Mouse (Mus musculus) midbrain, embryonic 12.5 days (tissue): Measurements from ENCODE around the gene Amd1. TPM values are rescaled to one million over a fixed set of nuclear protein-coding genes. Genes with fewer than 3 reads are reported as not detected.

Experiments used
- ATAC-seq: fragments of 200-750 bp; cut with Nextera tagmentation; 2 replicates; pipeline ENCODE4 v1.8.0; 2017; ENCODE audit warnings: low read depth, moderate TSS enrichment, moderate library complexity; ENCODE audit not compliant: low FRiP score
- H3K27ac ChIP-seq: fragments of 300-500 bp; sonication (generic); replicated peaks from 2 replicates; pipeline ENCODE4 v1.5.1; 2016; ENCODE audit warnings: mild to moderate bottlenecking
- H3K27me3 ChIP-seq: fragments of 300-500 bp; sonication (generic); 2 replicates; pipeline ENCODE4 v1.6.1; 2016; ENCODE audit warnings: mild to moderate bottlenecking
- H3K36me3 ChIP-seq: fragments of 300-500 bp; sonication (generic); 2 replicates; pipeline ENCODE4 v1.6.1; 2016
- H3K4me1 ChIP-seq: fragments of 300-500 bp; sonication (generic); 2 replicates; pipeline ENCODE4 v1.6.1; 2016
- H3K4me2 ChIP-seq: fragments of 300-500 bp; sonication (generic); replicated peaks from 2 replicates; pipeline ENCODE4 v1.6.1; 2016; ENCODE audit warnings: mild to moderate bottlenecking, moderate library complexity
- H3K4me3 ChIP-seq: fragments of 300-500 bp; sonication (generic); 2 replicates; pipeline ENCODE4 v1.5.1; 2016; ENCODE audit warnings: mild to moderate bottlenecking
- H3K9ac ChIP-seq: fragments of 300-500 bp; sonication (generic); replicated peaks from 2 replicates; pipeline ENCODE4 v1.6.1; 2016; ENCODE audit warnings: mild to moderate bottlenecking, moderate library complexity
- H3K9me3 ChIP-seq: fragments of 300-500 bp; sonication (generic); 2 replicates; pipeline ENCODE4 v1.6.1; 2016; ENCODE audit warnings: mild to moderate bottlenecking
- WGBS: fragments of 180-500 bp; shearing (Covaris S2); methylation state at CpG from one replicate; pipeline ENCODE4 v1.1.7; 2016; 5-methylcytosine and 5-hydroxymethylcytosine counted together
- polyA plus RNA-seq: library from polyadenylated mRNA; unstranded; fragments of >200 nt; fragmentation: Nextera tagmentation; extraction: Ambion mirVana; gene quantifications from 2 replicates; pipeline ENCODE4 v1.2.1, GENCODE M21; 2016

Amd1 gene
- 59.8 TPM in 2 replicates for polyA plus RNA-seq

DNA sequence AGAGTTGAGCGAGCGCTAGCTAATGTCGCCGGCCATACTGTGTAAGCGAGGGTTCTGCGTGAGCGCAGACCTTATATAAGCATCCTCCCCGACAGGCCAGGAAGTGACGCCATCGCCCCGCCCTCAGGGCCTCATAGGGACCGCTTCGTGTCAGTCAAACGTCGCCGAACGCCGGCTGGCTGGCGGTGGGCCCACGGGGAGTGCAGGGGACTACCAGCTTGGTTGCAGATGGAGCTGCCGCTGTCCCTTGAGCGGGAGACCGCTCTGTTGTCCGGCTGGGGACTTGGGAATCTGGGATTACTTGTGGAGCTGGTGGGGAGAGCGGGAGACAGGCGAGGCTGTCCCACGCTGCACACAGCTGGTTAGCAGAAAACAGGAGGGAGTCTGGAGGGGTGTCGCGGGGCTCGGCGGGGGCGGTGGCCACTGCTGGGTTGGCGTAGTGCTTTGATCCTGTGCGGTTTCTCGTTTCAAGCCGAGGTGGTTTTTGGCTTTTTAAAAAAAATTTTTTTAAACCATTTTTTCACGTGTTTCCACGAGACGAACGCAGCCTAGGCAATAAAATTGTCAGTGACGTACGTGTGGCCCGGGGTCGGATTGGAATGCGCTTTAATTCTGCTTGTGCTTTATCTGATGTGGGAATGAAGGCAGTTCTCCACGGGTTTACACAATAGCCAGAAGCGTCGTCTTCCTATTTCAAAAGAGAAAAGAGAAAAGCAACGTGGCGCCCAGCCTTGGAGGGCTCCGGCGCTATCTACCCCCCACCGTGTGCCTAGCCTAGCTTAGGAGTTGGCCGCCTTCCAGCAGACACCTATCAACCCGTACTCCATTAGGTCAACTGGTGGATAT is at the start of gene Amd1:
Gene Amd1 (minus strand): TSS at position 47 of the 846 bp plus-strand sequence.
- Histone ChIP-seq H3K36me3 (no peaks in the 10 kb centered on the region), H3K27ac (peak within 1 kb of the TSS; percentile 99), H3K4me1 (peaks cover 18% of the 10 kb centered on the region), H3K9ac (peak within 1 kb of the TSS; percentile 99), H3K4me3 (peak within 1 kb of the TSS; percentile 100), H3K9me3 (no peaks in the 10 kb centered on the region; the same call in 1 of the 2 replicates), H3K4me2 (peak within 1 kb of the TSS; percentile 69), H3K27me3 (no peaks in the 10 kb centered on the region)
- ATAC-seq = peak; percentile 97
- WGBS = under 1% methylated on average over 55 of the region's 55 CpGs

GRCm38 (mm10) chr10:40351156-40351555 is 49.2 kb upstream of the Amd1 start:
- H3K27me3 ChIP-seq = no peaks in the 10 kb centered on the region
- 67% methylated on average over 4 of the region's 4 CpGs for WGBS
- H3K4me1 ChIP-seq = peaks cover 19% of the 10 kb centered on the region
- peak overlapping the region; percentile 67 for H3K4me2 ChIP-seq
- H3K36me3 ChIP-seq = no peaks in the 10 kb centered on the region
- H3K9ac ChIP-seq = no peak overlapping the region; the same call in 1 of the 2 replicates
- H3K4me3 ChIP-seq = no peak overlapping the region
- no peaks in the 10 kb centered on the region for H3K9me3 ChIP-seq
- no peak for ATAC-seq
- H3K27ac ChIP-seq = no peak overlapping the region

DNA sequence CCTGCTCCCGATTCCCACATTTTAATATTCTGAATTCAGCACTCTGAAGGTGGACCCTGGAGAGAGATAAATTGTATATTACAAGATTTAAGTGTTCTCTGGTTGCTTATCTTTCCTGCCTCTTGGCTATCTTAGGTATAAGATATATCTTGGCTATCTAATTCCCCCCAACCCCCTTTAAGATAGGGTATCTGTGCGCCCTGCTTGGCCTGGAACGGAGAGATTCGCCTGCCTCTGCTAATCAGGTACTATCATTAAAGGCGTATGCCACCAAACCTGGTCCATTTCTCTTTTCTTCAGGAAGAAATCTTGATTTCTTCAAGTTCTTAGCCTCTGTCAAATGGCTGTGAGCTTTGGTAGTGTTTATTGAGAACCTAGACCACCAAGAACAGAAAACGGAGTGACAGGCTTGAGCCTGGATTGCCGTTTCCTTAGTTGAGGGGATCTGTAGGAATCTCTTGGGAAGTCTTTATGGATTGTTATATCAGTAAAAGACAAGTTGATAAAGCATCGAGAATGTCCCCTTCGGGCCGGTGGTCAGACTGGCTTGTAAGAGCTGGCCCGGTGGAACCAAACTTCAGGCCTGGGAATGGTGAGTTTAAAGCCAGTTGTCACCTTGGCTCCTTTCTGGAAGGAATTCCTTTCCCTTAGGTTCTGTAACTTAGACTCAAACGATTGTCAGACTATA is 48.4 kb upstream of the Amd1 start:
- ATAC-seq = no peak
- 54% methylated on average over 12 of the region's 12 CpGs for WGBS
- Histone ChIP-seq H3K27me3 (no peaks in the 10 kb centered on the region), H3K36me3 (no peaks in the 10 kb centered on the region), H3K27ac (0 out of 2 replicates have a peak overlapping the region, but pooled peaks have one; percentile 96), H3K4me1 (peaks cover 19% of the 10 kb centered on the region), H3K9ac (peak overlapping the region; percentile 90), H3K9me3 (no peaks in the 10 kb centered on the region), H3K4me3 (peak overlapping the region; percentile 92), H3K4me2 (peak overlapping the region; percentile 67)

DNA sequence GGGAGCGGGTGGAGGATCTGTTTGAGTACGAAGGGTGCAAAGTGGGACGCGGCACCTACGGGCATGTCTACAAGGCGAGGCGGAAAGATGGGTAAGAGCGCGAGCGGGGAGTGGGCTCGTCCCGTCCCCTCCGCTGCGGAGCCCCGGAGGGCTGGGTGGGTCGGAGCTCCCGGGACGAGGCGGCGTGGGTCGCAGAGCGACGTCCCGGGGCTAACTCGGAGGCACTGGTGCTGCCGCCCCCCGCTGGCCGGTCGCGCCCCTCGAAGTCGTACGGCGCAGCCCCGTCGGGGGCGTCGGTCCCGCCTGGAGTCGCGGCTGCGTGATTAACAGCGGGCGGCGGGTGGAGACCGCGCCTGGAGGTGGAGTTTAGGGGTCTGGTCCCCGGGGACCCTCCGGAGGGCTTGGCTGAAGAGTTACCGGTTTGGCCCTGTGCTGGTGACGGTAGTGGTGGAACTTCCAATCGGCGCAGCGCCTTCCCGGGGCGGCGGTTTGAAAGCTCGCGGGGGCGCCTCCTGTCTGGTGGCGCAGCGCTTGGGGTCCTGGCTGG is 47.7 kb upstream of the Amd1 start:
- under 1% methylated on average over 46 of the region's 62 CpGs for WGBS
- Histone ChIP-seq H3K27ac (peak overlapping the region; percentile 96), H3K4me2 (peak overlapping the region; percentile 67), H3K27me3 (no peaks in the 10 kb centered on the region), H3K9me3 (no peaks in the 10 kb centered on the region), H3K9ac (peak overlapping the region; percentile 90), H3K36me3 (no peaks in the 10 kb centered on the region), H3K4me3 (peak overlapping the region; percentile 92), H3K4me1 (peaks cover 19% of the 10 kb centered on the region)
- peak; percentile 36 for ATAC-seq

DNA sequence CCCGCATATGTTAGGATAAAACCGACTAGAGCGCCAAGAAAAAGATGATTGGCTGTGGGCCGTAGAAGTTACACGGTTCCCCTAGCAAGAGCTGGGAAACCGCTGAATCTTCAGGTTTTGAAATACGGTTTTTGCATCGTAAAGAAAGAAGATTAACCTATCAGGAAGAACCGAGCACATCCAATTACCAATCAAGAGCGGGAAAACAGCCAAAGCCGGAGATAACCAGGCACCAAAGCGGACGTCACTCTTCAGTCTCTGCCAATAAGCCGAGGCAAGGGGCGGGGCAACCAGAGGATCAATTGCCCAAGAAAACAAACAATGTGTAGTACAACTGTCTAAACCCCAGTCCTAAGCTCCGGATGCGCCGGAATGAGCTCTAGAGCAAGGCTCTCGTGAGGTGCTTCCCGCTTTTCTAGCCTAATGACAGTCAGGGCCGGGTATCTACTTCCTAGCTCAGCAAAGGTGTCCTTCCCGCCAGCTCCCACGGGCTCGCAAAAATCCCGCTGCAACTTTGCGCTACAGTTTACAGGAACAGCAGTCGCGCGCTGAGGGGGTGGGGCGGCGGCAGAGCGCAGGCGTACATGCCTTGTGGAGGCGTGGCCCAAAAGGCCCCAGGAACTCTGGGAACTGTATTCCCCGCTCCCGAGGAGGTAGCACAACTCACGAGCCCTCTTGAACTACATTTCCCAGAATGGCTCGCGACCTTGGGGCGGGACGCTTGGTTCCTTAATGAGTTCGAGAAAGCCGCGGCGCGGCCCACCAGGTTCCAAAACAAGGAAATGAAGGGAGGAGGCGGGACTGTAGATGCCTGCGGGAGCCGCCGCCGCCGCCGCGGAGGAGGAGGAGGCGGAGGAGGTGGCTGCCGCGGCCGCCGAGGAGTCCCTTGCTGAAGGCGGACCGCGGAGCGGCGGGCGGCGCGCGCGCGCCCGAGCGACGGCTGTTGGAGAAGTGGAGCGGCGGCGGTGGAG is 46.9 kb upstream of the Amd1 start:
- Histone ChIP-seq H3K4me3 (peak overlapping the region; percentile 92), H3K27me3 (no peaks in the 10 kb centered on the region), H3K9me3 (no peaks in the 10 kb centered on the region), H3K9ac (peak overlapping the region; percentile 90), H3K27ac (peak overlapping the region; percentile 96), H3K4me1 (peaks cover 19% of the 10 kb centered on the region), H3K36me3 (no peaks in the 10 kb centered on the region), H3K4me2 (peak overlapping the region; percentile 67)
- under 1% methylated on average over 76 of the region's 76 CpGs for WGBS
- ATAC-seq = peak; percentile 98

GRCm38 (mm10) chr10:40347461-40347954 is 45.5 kb upstream of the Amd1 start:
- no peaks in the 10 kb centered on the region for H3K27me3 ChIP-seq
- peak overlapping the region; percentile 28; the same call in 1 of the 2 replicates for H3K9ac ChIP-seq
- WGBS = 80% methylated on average over 9 of the region's 9 CpGs
- H3K27ac ChIP-seq = 0 out of 2 replicates have a peak overlapping the region, but pooled peaks have one; percentile 96
- ATAC-seq = no peak
- H3K4me2 ChIP-seq = peak overlapping the region; percentile 67; the same call in 1 of the 2 replicates
- H3K9me3 ChIP-seq = no peaks in the 10 kb centered on the region
- H3K4me1 ChIP-seq = peaks cover 19% of the 10 kb centered on the region
- no peaks in the 10 kb centered on the region for H3K36me3 ChIP-seq
- H3K4me3 ChIP-seq = peak overlapping the region; percentile 92; the same call in 1 of the 2 replicates

DNA sequence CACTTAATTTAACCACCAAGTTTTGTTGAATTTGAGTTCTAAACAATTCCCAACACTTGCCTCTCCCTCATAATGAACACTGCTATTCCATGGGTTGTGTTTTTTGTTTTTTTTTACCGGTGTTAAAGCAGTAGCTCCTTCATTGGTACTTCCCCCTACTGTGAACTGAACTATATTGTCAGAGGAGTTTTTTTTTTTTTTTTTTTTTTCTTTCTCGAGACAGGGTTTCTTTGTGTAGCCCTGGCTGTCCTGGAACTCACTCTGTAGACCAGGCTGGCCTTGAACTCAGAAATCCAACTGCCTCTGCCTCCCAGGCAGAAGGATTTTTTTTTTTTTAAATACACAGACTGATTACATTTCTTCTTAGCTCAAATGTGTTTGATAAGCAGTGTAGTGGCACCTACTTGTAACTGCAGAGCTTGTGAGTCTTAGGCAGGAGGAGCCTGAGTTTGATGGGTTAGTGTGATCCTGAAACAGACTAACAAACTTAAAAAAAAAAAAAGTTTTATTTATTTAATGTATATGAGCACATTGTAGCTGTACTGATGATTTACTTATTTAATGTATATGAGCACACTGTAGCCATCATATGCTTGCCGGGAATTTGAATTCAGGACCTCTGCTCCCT is 44.9 kb upstream of the Amd1 start:
- no peaks in the 10 kb centered on the region for H3K9me3 ChIP-seq
- no peak overlapping the region for H3K9ac ChIP-seq
- H3K4me3 ChIP-seq = no peak overlapping the region
- H3K4me1 ChIP-seq = peaks cover 19% of the 10 kb centered on the region
- no peak for ATAC-seq
- H3K27me3 ChIP-seq = no peaks in the 10 kb centered on the region
- H3K4me2 ChIP-seq = no peak overlapping the region
- WGBS = 84% methylated on average over 3 of the region's 3 CpGs
- H3K36me3 ChIP-seq = no peaks in the 10 kb centered on the region
- no peak overlapping the region for H3K27ac ChIP-seq

- 86% methylated on average over 4 of the region's 4 CpGs for WGBS
- no peak for ATAC-seq
Observed at GRCm38 (mm10) chr10:40342036-40342435, 40.0 kb upstream of the Amd1 start.

GRCm38 (mm10) chr10:40339351-40339964 is 37.5 kb upstream of the Amd1 start, which contains the start of gene Cdk19:
Gene Cdk19, plus strand, starts transcription at chr10:40339564.
- Histone ChIP-seq H3K4me1 (no peaks in the 10 kb centered on the region), H3K9ac (no peak within 1 kb of the TSS), H3K36me3 (no peaks in the 10 kb centered on the region), H3K4me2 (no peak within 1 kb of the TSS), H3K27ac (no peak within 1 kb of the TSS), H3K4me3 (no peak within 1 kb of the TSS), H3K9me3 (no peaks in the 10 kb centered on the region), H3K27me3 (no peaks in the 10 kb centered on the region)
- no peak for ATAC-seq
- whole genome bisulfite sequencing = 46% methylated on average over 13 of the region's 13 CpGs

More at GRCm38 (mm10) chr10:40342036-40342435, 40.0 kb upstream of the Amd1 start:
- H3K36me3 ChIP-seq = no peaks in the 10 kb centered on the region
- H3K27ac ChIP-seq = no peak overlapping the region
- no peak overlapping the region for H3K4me2 ChIP-seq
- H3K4me1 ChIP-seq = no peaks in the 10 kb centered on the region
- H3K9me3 ChIP-seq = no peaks in the 10 kb centered on the region
- no peak overlapping the region for H3K4me3 ChIP-seq
- H3K9ac ChIP-seq = no peak overlapping the region
- no peaks in the 10 kb centered on the region for H3K27me3 ChIP-seq

- no peak for ATAC-seq
- Histone ChIP-seq H3K4me1 (no peaks in the 10 kb centered on the region), H3K4me2 (no peak overlapping the region), H3K27me3 (no peaks in the 10 kb centered on the region), H3K9me3 (no peaks in the 10 kb centered on the region), H3K4me3 (no peak overlapping the region), H3K36me3 (no peaks in the 10 kb centered on the region), H3K9ac (no peak overlapping the region), H3K27ac (no peak overlapping the region)
- 71% methylated on average over 6 of the region's 6 CpGs for WGBS
Observed at GRCm38 (mm10) chr10:40332864-40333263, 30.9 kb upstream of the Amd1 start.
